Mouse (Mus musculus): ENCODE measurements around the gene Tarbp2. TPM values are rescaled to one million over a fixed set of nuclear protein-coding genes. Genes with fewer than 3 reads are reported as not detected.

Tarbp2 gene
- polyA plus RNA-seq, 1 experiment from 2014 or later, result 105 TPM

DNA sequence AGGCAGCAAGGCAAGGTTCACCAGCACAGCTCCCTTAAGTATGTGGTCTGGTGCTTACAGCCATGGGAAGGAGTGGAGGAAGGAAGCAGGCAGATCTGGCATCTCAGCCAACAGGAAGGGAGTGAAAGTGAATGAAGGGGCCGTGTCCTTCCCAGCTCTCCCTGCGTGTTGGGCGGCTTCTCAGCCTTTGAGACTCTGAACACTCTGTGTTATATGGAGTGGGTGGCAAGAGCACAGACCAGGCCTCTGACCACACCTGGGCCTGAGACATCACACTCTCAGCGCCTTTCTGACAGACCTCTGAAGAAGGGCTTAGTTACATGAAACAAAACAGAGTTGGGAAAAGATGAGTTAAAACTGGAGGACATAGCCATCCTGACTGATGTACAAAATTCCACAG, 12.6 kb downstream of the Tarbp2 start:
- 81% methylated on average over 4 of the region's 4 CpGs for WGBS
- no peak overlapping the region for H3K4me3 ChIP-seq (ENCODE audit: low read length)
- no peak overlapping the region for H3K27ac ChIP-seq (ENCODE audit: low read length)
- H3K27me3 ChIP-seq (replicated peaks; ENCODE audit: control insufficient read depth, insufficient read depth, low read length), result no peaks in the 10 kb centered on the region
- no peaks in the 10 kb centered on the region for H3K4me1 ChIP-seq (ENCODE audit: control insufficient read depth, insufficient read depth, low read length)
- H3K9ac ChIP-seq (ENCODE audit: low read depth, low read length), result no peak overlapping the region
- H3K4me2 ChIP-seq (ENCODE audit: low read depth, low read length), result no peak overlapping the region
- H3K9me3 ChIP-seq (ENCODE audit: control insufficient read depth, low read length), result no peaks in the 10 kb centered on the region
- H3K36me3 ChIP-seq (ENCODE audit: control insufficient read depth, insufficient read depth, low read length), result peaks cover 10% of the 10 kb centered on the region
- peak; percentile 21; the same call in 1 of the 2 replicates for ATAC-seq

- no peak overlapping the region for H3K4me2 ChIP-seq (ENCODE audit: low read depth, low read length)
- H3K4me1 ChIP-seq (ENCODE audit: control insufficient read depth, insufficient read depth, low read length), result no peaks in the 10 kb centered on the region
- no peak overlapping the region for H3K4me3 ChIP-seq (ENCODE audit: low read length)
- ATAC-seq, result no peak
- H3K9ac ChIP-seq (ENCODE audit: low read depth, low read length), result no peak overlapping the region
- no peaks in the 10 kb centered on the region for H3K9me3 ChIP-seq (ENCODE audit: control insufficient read depth, low read length)
- WGBS, result 81% methylated on average over 4 of the region's 4 CpGs
- H3K36me3 ChIP-seq (ENCODE audit: control insufficient read depth, insufficient read depth, low read length), result peaks cover 13% of the 10 kb centered on the region
- no peak overlapping the region for H3K27ac ChIP-seq (ENCODE audit: low read length)
- H3K27me3 ChIP-seq (replicated peaks; ENCODE audit: control insufficient read depth, insufficient read depth, low read length), result no peaks in the 10 kb centered on the region
These were observed 13.6 kb downstream of the Tarbp2 start for GRCm38 (mm10) chr15:102531586-102531985.

DNA sequence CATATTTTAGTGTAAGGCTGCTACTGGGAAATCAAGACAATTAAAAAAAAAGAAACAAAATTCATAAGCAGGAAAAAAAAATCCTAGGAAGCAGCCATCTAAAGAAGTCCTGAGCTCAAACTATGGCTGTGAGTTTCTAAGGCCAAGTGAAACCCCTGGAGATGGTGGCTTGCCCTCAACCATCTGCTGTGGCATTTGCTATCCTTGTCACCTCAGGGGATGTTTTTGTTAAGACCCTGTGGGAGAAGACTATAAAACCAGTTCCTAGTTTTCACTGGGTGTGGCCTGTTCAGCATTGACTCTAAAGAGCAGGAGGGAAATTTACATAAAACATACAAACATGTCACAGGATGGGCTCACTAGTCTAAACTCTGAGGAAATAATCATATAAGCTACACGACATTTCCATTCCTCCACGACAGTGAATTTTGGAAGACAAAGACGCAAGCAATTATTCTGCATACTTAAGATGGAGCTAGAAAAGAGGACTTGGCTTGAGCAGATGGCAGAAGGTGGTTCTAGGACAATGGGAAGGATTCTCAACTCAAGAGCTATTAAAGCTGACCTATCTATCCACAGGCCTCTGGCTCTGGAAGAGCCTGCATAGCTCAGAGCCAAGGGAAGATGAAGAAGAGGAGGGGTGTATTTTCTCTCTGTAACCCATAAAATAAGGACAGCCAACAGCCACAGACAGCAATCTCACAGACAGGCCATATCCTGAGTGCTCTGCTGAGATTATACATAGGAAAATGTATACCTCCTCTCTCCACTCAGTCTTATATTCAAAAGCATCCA, 14.3 kb downstream of the Tarbp2 start:
- WGBS, result 87% methylated on average over 3 of the region's 3 CpGs
- Histone ChIP-seq H3K36me3 (ENCODE audit: control insufficient read depth, insufficient read depth, low read length) (peaks cover 15% of the 10 kb centered on the region), H3K4me2 (ENCODE audit: low read depth, low read length) (no peak overlapping the region), H3K4me3 (ENCODE audit: low read length) (no peak overlapping the region), H3K9me3 (ENCODE audit: control insufficient read depth, low read length) (no peaks in the 10 kb centered on the region), H3K4me1 (ENCODE audit: control insufficient read depth, insufficient read depth, low read length) (no peaks in the 10 kb centered on the region), H3K9ac (ENCODE audit: low read depth, low read length) (no peak overlapping the region), H3K27ac (ENCODE audit: low read length) (no peak overlapping the region), H3K27me3 (replicated peaks; ENCODE audit: control insufficient read depth, insufficient read depth, low read length) (no peaks in the 10 kb centered on the region)
- no peak for ATAC-seq

DNA sequence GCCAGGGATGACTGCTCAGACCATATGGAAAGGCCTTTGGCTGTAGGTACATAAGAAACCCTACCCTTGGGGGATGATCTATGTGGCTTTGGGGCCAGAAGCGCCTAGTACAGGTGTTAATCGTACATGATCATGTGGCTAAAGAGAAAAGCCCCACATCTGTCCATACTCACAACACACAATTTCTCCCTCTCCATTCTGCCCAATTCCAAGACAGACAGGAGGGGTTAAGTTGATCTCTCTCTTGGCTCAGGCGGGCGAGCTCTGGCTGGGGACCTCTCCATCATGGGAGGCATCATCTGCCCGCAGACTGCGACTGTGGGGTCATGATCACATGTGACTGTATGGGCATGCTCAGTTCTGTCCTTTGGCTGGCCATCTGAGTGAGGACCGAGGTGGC, 15.9 kb downstream of the Tarbp2 start:
- 91% methylated on average over 7 of the region's 7 CpGs for WGBS
- H3K9ac ChIP-seq (ENCODE audit: low read depth, low read length), result no peak overlapping the region
- H3K4me1 ChIP-seq (ENCODE audit: control insufficient read depth, insufficient read depth, low read length), result no peaks in the 10 kb centered on the region
- no peak for ATAC-seq
- no peaks in the 10 kb centered on the region for H3K27me3 ChIP-seq (replicated peaks; ENCODE audit: control insufficient read depth, insufficient read depth, low read length)
- H3K9me3 ChIP-seq (ENCODE audit: control insufficient read depth, low read length), result no peaks in the 10 kb centered on the region
- no peak overlapping the region for H3K4me3 ChIP-seq (ENCODE audit: low read length)
- H3K27ac ChIP-seq (ENCODE audit: low read length), result no peak overlapping the region
- peaks cover 8% of the 10 kb centered on the region; the same call in 1 of the 2 replicates for H3K36me3 ChIP-seq (ENCODE audit: control insufficient read depth, insufficient read depth, low read length)
- H3K4me2 ChIP-seq (ENCODE audit: low read depth, low read length), result no peak overlapping the region

- H3K4me3 ChIP-seq (ENCODE audit: low read length), result no peak overlapping the region
- no peak for ATAC-seq
- H3K9ac ChIP-seq (ENCODE audit: low read depth, low read length), result no peak overlapping the region
- H3K9me3 ChIP-seq (ENCODE audit: control insufficient read depth, low read length), result no peaks in the 10 kb centered on the region
- no peak overlapping the region for H3K4me2 ChIP-seq (ENCODE audit: low read depth, low read length)
- no peaks in the 10 kb centered on the region for H3K27me3 ChIP-seq (replicated peaks; ENCODE audit: control insufficient read depth, insufficient read depth, low read length)
- 95% methylated on average over 4 of the region's 4 CpGs for WGBS
- H3K27ac ChIP-seq (ENCODE audit: low read length), result no peak overlapping the region
- H3K4me1 ChIP-seq (ENCODE audit: control insufficient read depth, insufficient read depth, low read length), result no peaks in the 10 kb centered on the region
- peaks cover 25% of the 10 kb centered on the region for H3K36me3 ChIP-seq (ENCODE audit: control insufficient read depth, insufficient read depth, low read length)
These were observed 26.8 kb downstream of the Tarbp2 start for GRCm38 (mm10) chr15:102544801-102545200.

- Histone ChIP-seq H3K27ac (ENCODE audit: low read length) (no peak overlapping the region), H3K9me3 (ENCODE audit: control insufficient read depth, low read length) (no peaks in the 10 kb centered on the region), H3K27me3 (replicated peaks; ENCODE audit: control insufficient read depth, insufficient read depth, low read length) (no peaks in the 10 kb centered on the region), H3K36me3 (ENCODE audit: control insufficient read depth, insufficient read depth, low read length) (peaks cover 25% of the 10 kb centered on the region), H3K9ac (ENCODE audit: low read depth, low read length) (no peak overlapping the region), H3K4me2 (ENCODE audit: low read depth, low read length) (no peak overlapping the region), H3K4me1 (ENCODE audit: control insufficient read depth, insufficient read depth, low read length) (no peaks in the 10 kb centered on the region), H3K4me3 (ENCODE audit: low read length) (no peak overlapping the region)
- 93% methylated on average over 3 of the region's 3 CpGs for WGBS
- ATAC-seq, result no peak
These were observed 28.3 kb downstream of the Tarbp2 start for GRCm38 (mm10) chr15:102546246-102546645.

GRCm38 (mm10) chr15:102546677-102547427, 28.9 kb downstream of the Tarbp2 start:
- H3K4me3 ChIP-seq (ENCODE audit: low read length), result no peak overlapping the region
- no peaks in the 10 kb centered on the region for H3K27me3 ChIP-seq (replicated peaks; ENCODE audit: control insufficient read depth, insufficient read depth, low read length)
- H3K9me3 ChIP-seq (ENCODE audit: control insufficient read depth, low read length), result no peaks in the 10 kb centered on the region
- H3K4me2 ChIP-seq (ENCODE audit: low read depth, low read length), result no peak overlapping the region
- H3K27ac ChIP-seq (ENCODE audit: low read length), result no peak overlapping the region
- no peaks in the 10 kb centered on the region for H3K4me1 ChIP-seq (ENCODE audit: control insufficient read depth, insufficient read depth, low read length)
- H3K36me3 ChIP-seq (ENCODE audit: control insufficient read depth, insufficient read depth, low read length), result peaks cover 23% of the 10 kb centered on the region
- no peak for ATAC-seq
- no peak overlapping the region for H3K9ac ChIP-seq (ENCODE audit: low read depth, low read length)
- WGBS, result 83% methylated on average over 3 of the region's 3 CpGs

- H3K4me1 ChIP-seq (ENCODE audit: control insufficient read depth, insufficient read depth, low read length), result no peaks in the 10 kb centered on the region
- H3K36me3 ChIP-seq (ENCODE audit: control insufficient read depth, insufficient read depth, low read length), result peaks cover 21% of the 10 kb centered on the region
- H3K4me3 ChIP-seq (ENCODE audit: low read length), result no peak overlapping the region
- no peak overlapping the region for H3K4me2 ChIP-seq (ENCODE audit: low read depth, low read length)
- no peak for ATAC-seq
- H3K9ac ChIP-seq (ENCODE audit: low read depth, low read length), result no peak overlapping the region
- no peaks in the 10 kb centered on the region for H3K27me3 ChIP-seq (replicated peaks; ENCODE audit: control insufficient read depth, insufficient read depth, low read length)
- no peak overlapping the region for H3K27ac ChIP-seq (ENCODE audit: low read length)
- H3K9me3 ChIP-seq (ENCODE audit: control insufficient read depth, low read length), result no peaks in the 10 kb centered on the region
- 95% methylated on average over 3 of the region's 3 CpGs for WGBS
These were observed 29.5 kb downstream of the Tarbp2 start for GRCm38 (mm10) chr15:102547478-102547877.

DNA sequence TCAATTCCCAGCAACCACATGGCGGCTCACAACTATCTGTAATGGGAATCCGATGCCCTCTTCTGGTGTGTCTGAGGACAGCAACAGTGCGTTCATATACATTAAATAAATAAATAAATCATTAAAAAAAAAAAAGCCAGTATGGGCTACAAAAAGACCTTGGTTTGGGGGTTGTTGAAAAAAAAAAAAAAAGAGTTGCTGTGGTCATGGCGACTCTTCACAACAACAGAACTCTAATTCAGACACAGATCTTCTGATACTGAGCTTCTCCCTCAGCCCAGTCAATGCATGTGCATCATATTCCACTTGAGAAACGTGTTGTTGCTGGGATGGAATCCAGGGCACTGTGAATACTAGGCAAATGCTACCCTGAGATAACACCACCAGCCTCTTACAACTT, 34.6 kb downstream of the Tarbp2 start:
- Histone ChIP-seq H3K4me1 (ENCODE audit: control insufficient read depth, insufficient read depth, low read length) (no peaks in the 10 kb centered on the region), H3K4me3 (ENCODE audit: low read length) (no peak overlapping the region), H3K27me3 (replicated peaks; ENCODE audit: control insufficient read depth, insufficient read depth, low read length) (no peaks in the 10 kb centered on the region), H3K27ac (ENCODE audit: low read length) (no peak overlapping the region), H3K36me3 (ENCODE audit: control insufficient read depth, insufficient read depth, low read length) (peaks cover 6% of the 10 kb centered on the region), H3K9ac (ENCODE audit: low read depth, low read length) (no peak overlapping the region), H3K9me3 (ENCODE audit: control insufficient read depth, low read length) (no peaks in the 10 kb centered on the region), H3K4me2 (ENCODE audit: low read depth, low read length) (no peak overlapping the region)
- ATAC-seq, result no peak
- 95% methylated on average over 5 of the region's 5 CpGs for WGBS

All from intestine, embryonic 16.5 days (tissue).